Mouse (Mus musculus): ENCODE results near the gene Phyh.
"Not testable (repeated sequence)": the region's sequence is repeated elsewhere in the genome, so short reads cannot be mapped to it uniquely, and the experiment has no call there.

Phyh gene

DNA sequence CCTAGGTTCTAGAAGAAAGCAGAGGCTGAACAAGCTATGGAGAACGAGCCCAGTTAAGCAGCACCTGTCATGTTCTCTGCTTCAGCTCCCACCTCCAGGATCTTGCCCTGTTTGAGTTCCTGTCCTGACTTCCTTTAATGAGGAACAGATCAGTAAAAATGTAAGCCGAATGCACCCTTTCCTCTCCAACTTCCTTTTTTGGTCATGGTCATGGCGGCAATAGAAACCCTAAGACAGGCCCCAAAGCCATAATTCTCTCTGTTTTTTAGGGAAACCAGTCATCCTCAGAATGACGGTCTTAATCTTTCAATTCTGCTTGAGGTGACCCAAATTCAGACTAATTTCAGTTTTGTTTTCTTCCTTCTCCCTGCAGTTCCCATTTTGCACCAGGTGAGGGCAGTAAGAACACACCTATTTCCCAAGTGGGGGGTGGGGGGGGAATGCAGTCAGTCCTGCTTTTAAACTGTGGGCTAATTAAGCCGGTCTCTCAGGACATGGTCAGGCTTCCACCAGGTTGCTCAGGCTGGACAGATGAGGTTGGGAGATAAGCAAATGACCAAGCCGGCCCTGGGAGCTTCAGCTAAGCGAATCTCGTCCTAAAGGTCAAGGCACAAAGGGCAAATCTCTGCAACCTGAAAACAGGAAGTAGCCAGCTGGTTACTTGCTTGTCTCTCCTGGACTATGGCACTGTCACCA lies 1.3 kb upstream of the Phyh start:
- DNase-seq (ENCODE audit: low read depth, low spot score): no peak

GRCm38 (mm10) chr2:4921019-4921418 lies 2.2 kb downstream of the Phyh start:
- DNase-seq (ENCODE audit: low read depth, low spot score): no peak

GRCm38 (mm10) chr2:4922476-4923164 lies 3.8 kb downstream of the Phyh start:
- no peak for DNase-seq (ENCODE audit: low read depth, low spot score)

- DNase-seq (ENCODE audit: low read depth, low spot score): no peak
Measured at GRCm38 (mm10) chr2:4927391-4927790, 8.6 kb downstream of the Phyh start.

GRCm38 (mm10) chr2:4929230-4929629 lies 10.4 kb downstream of the Phyh start:
- no peak for DNase-seq (ENCODE audit: low read depth, low spot score)

DNA sequence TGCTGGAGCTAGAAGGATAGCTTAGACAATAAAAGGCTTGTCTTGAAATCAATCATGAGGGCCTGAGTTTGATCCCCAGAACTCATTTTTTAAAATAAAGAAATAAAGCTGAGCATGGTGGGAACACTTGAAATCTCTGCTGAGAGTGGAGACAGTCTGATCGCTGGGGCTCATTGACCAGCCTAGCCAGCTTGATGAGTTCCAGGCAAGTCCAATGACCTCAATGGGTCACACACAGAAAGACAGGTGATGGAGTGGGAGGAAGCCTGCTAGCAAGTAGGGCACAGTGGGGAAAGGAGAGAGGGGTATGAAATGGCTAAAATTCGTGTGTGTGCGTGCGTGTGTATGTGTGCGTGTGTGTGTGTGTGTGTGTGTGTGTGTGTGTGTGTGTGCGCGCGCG lies 15.7 kb downstream of the Phyh start:
- DNase-seq (ENCODE audit: low read depth, low spot score): no peak

GRCm38 (mm10) chr2:4937931-4938330 lies 19.1 kb downstream of the Phyh start:
- no peak for DNase-seq (ENCODE audit: low read depth, low spot score)

- no peak for DNase-seq (ENCODE audit: low read depth, low spot score)
Measured at GRCm38 (mm10) chr2:4940861-4941260, 22.0 kb downstream of the Phyh start.

DNA sequence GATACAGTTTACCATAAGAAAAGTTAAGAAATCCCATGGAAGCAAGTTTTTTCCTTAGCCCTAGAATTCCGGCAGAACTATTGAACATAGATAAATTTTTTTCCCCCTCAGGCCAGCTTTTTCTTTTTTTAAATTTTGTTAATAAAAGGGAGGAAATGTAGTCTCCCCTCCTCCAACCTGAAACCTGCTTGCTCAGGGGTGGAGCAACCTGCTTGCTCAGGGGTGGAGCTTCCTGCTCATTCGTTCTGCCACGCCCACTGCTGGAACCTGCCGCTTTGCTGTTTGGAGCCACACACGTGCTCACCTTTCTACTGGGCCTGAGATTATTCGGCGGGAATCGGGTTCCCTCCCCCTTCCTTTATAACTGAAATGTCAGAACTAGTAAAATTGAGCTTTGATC lies 30.9 kb downstream of the Phyh start:
- DNase-seq (ENCODE audit: low read depth, low spot score): not testable (repeated sequence)

DNA sequence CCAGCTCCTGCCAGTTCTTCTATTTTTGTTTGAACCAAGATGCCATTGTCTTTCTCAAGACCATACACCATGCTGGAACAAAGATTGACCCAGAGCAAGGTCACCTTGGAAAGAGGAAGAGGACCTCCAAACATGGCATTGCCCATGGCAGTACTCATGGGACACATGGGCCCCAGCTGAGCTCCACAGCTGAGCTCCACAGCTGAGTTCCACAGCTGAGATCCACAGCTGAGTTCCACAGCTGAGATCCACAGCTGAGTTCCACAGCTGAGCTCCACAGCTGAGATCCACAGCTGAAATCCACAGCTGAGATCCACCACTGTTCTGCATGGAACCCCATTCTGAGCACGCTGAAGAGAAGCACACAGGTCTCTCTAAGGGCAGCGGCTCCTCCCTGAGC lies 32.2 kb downstream of the Phyh start:
- no peak for DNase-seq (ENCODE audit: low read depth, low spot score)

DNA sequence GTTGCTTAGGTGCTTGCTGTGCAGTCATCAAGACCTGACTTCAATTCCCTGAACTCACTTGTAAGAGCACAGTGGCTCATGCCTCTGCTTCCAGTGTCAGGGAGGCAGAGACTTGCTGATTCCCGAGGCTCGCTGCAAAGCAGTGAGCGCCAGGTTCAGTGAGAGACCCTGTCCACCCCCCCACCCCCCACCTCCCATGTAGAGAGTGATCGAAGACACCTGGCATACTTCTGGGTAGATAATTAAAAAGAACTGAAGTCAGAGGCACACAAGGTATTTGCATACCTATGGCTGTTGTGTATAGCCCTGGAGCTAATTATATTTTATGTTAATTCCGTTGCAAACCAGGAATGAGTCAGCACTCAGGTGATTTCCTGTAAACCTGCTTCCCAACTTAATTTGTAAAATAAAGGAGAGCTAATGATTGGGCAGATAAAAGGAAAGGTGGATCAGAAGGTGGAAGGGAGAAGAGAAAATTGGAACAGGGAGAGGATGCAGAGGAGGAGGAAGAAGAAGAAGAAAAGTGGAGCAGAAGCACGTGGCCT lies 35.5 kb downstream of the Phyh start:
- no peak for DNase-seq (ENCODE audit: low read depth, low spot score)

- DNase-seq (ENCODE audit: low read depth, low spot score): no peak
Measured at GRCm38 (mm10) chr2:4958039-4958438, 39.2 kb downstream of the Phyh start.

DNA sequence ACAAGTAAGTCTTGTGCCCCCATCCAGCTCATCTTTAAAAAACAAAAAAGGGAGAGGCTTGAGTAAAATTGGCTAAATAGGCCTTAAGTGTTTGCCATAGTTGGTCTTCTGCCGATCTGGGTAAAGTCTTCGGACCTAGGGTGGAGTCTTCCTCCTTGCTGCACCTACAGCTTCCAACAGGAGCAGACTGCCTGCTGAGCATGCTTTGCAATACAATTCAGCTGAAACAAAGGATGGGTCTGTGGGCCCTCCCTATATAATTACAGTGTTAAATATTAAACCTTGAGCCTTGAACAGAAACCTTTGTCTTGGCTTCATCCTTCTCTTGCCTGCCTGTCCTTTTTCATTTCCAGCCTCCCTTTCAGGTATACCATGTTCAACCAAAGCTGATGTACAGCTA lies 49.0 kb downstream of the Phyh start:
- no peak for DNase-seq (ENCODE audit: low read depth, low spot score)

DNA sequence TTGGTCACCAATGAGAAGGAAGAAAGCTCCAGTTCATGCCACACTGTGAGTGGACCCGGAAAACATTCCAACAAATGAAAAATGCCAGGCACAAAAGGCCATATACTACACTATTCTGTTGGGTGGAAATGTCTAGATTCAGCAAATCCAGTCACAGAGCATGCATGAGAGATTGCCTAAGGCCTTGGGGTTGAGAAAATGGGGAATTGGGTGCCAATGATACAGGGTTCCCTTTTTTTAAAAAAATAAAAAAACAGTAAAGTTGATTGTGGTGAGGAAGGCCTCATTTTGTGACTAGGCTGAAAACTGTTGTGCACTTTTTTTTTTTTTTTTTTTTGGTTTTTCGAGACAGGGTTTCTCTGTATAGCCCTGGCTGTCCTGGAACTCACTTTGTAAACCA lies 50.3 kb downstream of the Phyh start:
- DNase-seq (ENCODE audit: low read depth, low spot score): no peak

DNA sequence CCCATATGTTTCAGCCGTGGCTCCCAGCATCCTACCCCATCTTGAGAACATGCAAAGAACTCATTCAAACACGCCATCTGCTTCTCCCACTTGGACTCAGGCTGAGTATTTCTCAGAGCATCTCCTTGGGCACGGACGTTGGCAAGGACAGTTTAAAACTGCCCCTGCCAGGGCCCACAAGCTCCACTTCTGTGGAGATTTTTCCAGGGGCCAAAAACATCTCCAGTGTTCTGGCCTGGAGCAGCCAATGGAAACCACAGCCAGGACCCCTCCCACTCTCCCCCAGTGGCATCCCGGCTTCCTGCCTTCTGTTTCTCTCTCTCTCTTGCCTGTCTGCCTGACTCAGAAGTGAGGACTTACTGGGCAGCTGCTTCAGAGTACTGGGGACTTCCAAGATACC lies 57.0 kb downstream of the Phyh start, which contains the start of gene Ucma:
Gene Ucma, plus strand, starts transcription at position 316 of the 400 bp plus-strand sequence.
- no peak for DNase-seq (ENCODE audit: low read depth, low spot score)

GRCm38 (mm10) chr2:4978091-4978490 lies 59.3 kb downstream of the Phyh start:
- no peak for DNase-seq (ENCODE audit: low read depth, low spot score)

GRCm38 (mm10) chr2:4983987-4984386 lies 65.2 kb downstream of the Phyh start:
- no peak for DNase-seq (ENCODE audit: low read depth, low spot score)

DNA sequence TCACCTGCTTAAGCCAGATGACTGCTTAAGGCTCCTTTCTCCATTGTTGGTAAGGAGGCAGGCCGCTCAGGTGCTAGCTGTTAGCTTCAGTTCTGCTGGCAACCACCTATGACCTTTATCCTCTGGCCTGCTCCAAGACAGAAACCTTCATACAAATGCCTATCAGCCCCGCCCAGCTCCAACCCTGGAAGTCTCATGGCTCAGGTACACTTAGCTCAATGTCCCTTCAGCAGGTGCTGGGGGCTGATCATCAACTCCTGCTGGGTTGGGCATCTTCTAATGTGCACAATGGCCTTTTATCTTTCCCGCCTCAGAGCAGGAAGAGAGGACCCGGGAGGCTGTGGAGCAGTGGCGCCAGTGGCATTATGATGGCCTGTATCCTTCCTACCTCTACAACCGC lies 66.2 kb downstream of the Phyh start:
- DNase-seq (ENCODE audit: low read depth, low spot score): no peak

GRCm38 (mm10) chr2:4986798-4987197 lies 68.0 kb downstream of the Phyh start:
- DNase-seq (ENCODE audit: low read depth, low spot score): no peak

- no peak for DNase-seq (ENCODE audit: low read depth, low spot score)
Measured at GRCm38 (mm10) chr2:4987388-4988180, 68.8 kb downstream of the Phyh start.
